Mouse (Mus musculus): ENCODE measurements around the gene Yipf3.

Yipf3 gene

DNA sequence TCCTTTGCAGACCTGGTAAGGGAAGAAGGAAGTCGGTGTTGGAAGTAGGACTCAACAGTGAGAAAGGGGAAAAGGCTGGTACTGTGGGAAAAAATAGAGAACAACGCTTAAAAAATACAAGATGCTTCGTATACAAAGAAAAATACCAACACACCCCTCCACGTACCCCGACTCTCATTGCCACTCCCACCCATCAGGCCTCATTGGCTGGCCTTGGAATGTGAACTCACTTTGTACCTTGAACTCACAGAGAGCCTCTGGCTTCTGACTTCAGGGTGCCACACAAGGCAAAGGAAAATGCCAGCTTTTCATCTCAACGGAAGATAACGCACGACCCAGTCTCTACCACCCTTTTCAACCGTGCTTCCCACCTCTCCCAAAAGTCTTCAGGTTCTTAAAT lies 35.3 kb downstream of the Yipf3 start:
- in situ Hi-C loops (cut with MboI): no loop called here

GRCm38 (mm10) chr17:46283911-46284310 lies 36.0 kb downstream of the Yipf3 start:
- in situ Hi-C loops (cut with MboI): no loop called here

GRCm38 (mm10) chr17:46284653-46285052 lies 36.8 kb downstream of the Yipf3 start:
- in situ Hi-C loops (cut with MboI): no loop called here

- in situ Hi-C loops (cut with MboI): no loop called here
These were observed 37.5 kb downstream of the Yipf3 start for GRCm38 (mm10) chr17:46285407-46285806.

DNA sequence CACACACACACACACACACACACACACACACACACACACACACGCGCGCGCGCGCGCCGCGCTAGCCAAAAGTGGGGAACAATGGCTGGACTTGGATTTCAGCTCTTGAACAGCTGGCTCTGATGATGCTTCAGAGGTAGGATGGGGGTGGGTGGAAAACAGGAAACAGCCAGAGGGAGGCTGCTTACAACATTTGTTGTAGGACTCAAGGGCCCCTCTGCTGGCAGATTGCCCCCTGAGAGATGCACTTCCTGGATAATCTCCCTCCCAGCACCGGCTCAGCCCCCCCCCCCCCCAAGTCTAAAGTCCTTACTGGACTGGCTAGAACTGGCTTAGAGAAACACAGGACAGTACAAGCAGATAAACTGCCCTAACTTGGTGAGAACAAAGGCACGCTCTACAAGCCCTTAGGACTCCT lies 39.8 kb downstream of the Yipf3 start:
- in situ Hi-C loops (cut with MboI): no loop called here

- in situ Hi-C loops (cut with MboI): no loop called here
These were observed 48.7 kb downstream of the Yipf3 start for GRCm38 (mm10) chr17:46296601-46297000.

DNA sequence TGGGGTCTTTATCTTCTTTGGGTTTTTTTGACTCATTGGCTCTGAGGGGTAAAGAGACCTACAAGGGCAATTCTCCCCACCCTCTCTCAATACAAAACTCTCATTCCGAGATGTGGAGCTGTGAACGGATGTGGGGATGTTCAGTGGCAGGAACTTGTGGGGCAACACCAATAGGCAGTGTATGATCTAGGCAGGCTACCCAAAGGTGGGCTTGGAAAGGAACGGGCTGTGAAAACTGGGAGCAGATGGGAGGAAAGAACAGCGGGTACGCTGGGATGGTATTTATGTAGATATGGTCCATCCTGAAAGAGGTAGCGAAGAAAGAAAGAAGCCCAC lies 49.1 kb downstream of the Yipf3 start:
- in situ Hi-C loops (cut with MboI): no loop called here

GRCm38 (mm10) chr17:46297364-46298219 lies 49.7 kb downstream of the Yipf3 start, which contains the start of gene Dlk2:
Dlk2 (plus strand) TSS chr17:46297421.
- in situ Hi-C loops (cut with MboI): no loop called here

GRCm38 (mm10) chr17:46298220-46298913 lies 50.5 kb downstream of the Yipf3 start:
- in situ Hi-C loops (cut with MboI): no loop called here

- in situ Hi-C loops (cut with MboI): no loop called here
These were observed 54.0 kb downstream of the Yipf3 start for GRCm38 (mm10) chr17:46301892-46302291.
